Mouse (Mus musculus): ENCODE measurements around the gene Fhod1.
A peak's percentile ranks its signal among the peaks of the same experiment; 100 is the strongest.

DNA sequence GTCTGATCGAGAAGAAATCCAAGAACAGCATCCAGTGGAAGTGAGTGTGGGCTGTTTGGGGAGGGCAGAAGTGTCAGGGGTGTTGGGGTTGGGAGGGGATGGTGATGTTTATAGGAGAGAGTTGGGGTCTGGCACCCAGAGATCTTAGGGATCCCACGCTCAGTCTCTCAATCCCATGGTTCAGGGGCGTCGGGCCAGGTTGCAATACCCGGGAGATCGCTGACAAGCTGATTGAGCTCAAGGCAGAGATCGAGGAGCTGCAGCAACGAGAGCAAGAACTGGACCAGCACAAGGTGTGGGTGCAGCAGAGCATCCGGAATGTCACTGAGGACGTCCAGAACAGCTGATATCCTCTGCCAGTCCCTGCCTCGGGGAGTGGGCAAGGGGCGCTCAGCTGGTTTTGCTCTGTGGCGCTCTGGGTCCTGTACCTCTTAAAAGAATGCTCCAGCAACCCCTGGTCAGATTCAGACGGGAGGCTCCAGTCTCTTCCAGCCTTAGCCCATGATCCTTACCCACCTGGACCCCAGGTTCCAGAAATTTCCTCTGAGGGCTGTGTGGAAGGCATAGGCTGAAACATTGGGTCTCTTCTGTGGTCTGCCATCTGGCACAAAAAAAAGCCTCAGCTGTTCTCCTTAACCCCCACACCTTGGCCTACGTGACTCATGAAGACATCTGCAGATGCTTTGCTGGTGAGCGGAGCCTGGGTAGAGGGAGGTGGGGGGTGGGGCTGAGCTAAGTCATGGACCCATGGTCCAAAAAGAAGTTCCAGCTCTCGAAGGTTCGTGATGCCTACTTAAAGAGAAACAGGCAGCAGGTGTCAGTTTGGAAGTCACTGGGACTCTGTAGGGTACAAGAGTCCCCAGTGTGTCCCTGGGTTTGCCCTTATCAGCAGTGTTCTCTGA is 49.2 kb downstream of the Fhod1 start:
- no peak for TF ChIP-seq MAX (IDR thresholded peaks at IDR 0.05; ENCODE audit: low read depth)
- peak; percentile 33 for TF ChIP-seq POLR2A (IDR thresholded peaks at IDR 0.05; ENCODE audit: insufficient read length, low read depth)
- TF ChIP-seq CEBPB (IDR thresholded peaks at IDR 0.05; ENCODE audit: insufficient read depth, poor library complexity, severe bottlenecking), result no peak
- TF ChIP-seq MYOG (IDR thresholded peaks at IDR 0.05; ENCODE audit: control insufficient read depth in 1 of 3, insufficient read depth in 1 of 3, insufficient read length in 2 of 3, low read depth in 2 of 3), result peak; percentile 64 to 92 (median 69)
- TF ChIP-seq TCF12 (IDR thresholded peaks at IDR 0.05; ENCODE audit: insufficient read depth, poor library complexity, severe bottlenecking), result peak; percentile 96
- no peak for TF ChIP-seq REST (IDR thresholded peaks at IDR 0.05; ENCODE audit: insufficient read depth, insufficient read length)
